Comparison of ENCODE assay signal across 8 mouse cellular contexts in the genomic region with DNA sequence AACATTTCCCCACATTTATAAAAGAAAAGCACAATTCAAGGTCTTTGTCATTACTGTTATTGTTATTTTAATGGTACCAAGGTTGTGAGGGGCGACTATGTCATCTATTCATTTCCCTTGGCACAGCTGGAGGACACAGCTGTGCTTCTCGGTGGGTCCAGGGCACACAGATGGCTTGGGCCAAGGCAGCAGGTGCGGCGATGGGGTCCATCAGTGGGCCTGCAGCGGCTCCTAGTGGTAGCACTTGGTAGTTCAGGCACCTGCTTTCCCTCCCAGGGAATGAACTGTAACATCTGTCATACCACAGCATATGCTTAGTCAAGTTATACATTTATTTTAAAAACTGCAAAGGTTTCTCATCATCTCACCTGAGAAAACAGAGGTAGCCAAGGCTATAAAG. TPM values are rescaled to one million over a fixed set of nuclear protein-coding genes. Genes with fewer than 3 reads are reported as not detected.
DNase-seq lines count a peak whose midpoint lies in the region; ATAC-seq and TF ChIP-seq lines count a peak whose summit lies in the region.

No protein-coding gene starts in this region.

- no peak overlapping the region for H3K4me2 ChIP-seq in heart, embryonic 11.5 days
- no peak overlapping the region for H3K4me2 ChIP-seq in forebrain, postnatal 0 days (ENCODE audit: low read depth)

- H3K27ac ChIP-seq in heart, embryonic 11.5 days (ENCODE audit: low read depth, low read length), result no peak overlapping the region
- H3K27ac ChIP-seq in forebrain, postnatal 0 days (ENCODE audit: low read depth, low read length), result no peak overlapping the region

- TF ChIP-seq CTCF in forebrain, postnatal 0 days (IDR thresholded peaks at IDR 0.05; ENCODE audit: low read depth), result peak; percentile 97
- TF ChIP-seq CTCF in lung, adult 2 months (IDR thresholded peaks at IDR 0.05; ENCODE audit: insufficient read depth, low read length), result peak; percentile 74

- TF ChIP-seq POLR2A in lung, adult 2 months (IDR thresholded peaks at IDR 0.05; ENCODE audit: borderline replicate concordance, extremely low read depth, low read depth, low read length), result no peak

- WGBS in heart, embryonic 11.5 days (ENCODE audit: insufficient replicate concordance), result 3% methylated on average over 5 of the region's 5 CpGs
- WGBS in forebrain, postnatal 0 days, result 1% methylated on average over 5 of the region's 5 CpGs
- WGBS in lung, adult 2 months, result 1% methylated on average over 5 of the region's 5 CpGs

- peak; percentile 72 for DNase-seq in heart, postnatal 4 days
- DNase-seq in cerebellum, adult 18-20 months, result peak; percentile 28 to 57
- peak; percentile 76 for DNase-seq in forebrain, postnatal 0 days
- DNase-seq in kidney, postnatal 4 days, result peak; percentile 81 to 82
- peak; percentile 72 for DNase-seq in lung, adult 2 months
- peak; percentile 25 for DNase-seq in retina, adult 2 months (ENCODE audit: low read depth, low spot score)

- no peaks in the 10 kb centered on the region for H3K9me3 ChIP-seq in heart, embryonic 11.5 days (replicated peaks; ENCODE audit: control insufficient read depth, low read length)
- H3K9me3 ChIP-seq in forebrain, postnatal 0 days (ENCODE audit: low read length), result no peaks in the 10 kb centered on the region

- H3K4me3 ChIP-seq in heart, embryonic 11.5 days (ENCODE audit: low read depth, low read length), result no peak overlapping the region
- no peak overlapping the region for H3K4me3 ChIP-seq in forebrain, postnatal 0 days (ENCODE audit: low read depth, low read length)
- H3K4me3 ChIP-seq in lung, adult 2 months (replicated peaks; ENCODE audit: extremely low read depth, low read depth, low read length), result no peak overlapping the region

- ATAC-seq in heart, embryonic 11.5 days (replicated peaks; ENCODE audit: insufficient number of reproducible peaks, low FRiP score, low TSS enrichment), result no peak
- peak; percentile 69; the same call in 1 of the 2 replicates for ATAC-seq in forebrain, postnatal 0 days
- no peak for ATAC-seq in monocyte, adult 5-6 weeks (replicated peaks; ENCODE audit: insufficient number of reproducible peaks, low FRiP score, low TSS enrichment, poor library complexity, severe bottlenecking)

- H3K9ac ChIP-seq in heart, embryonic 11.5 days (ENCODE audit: low read depth, low read length), result no peak overlapping the region
- no peak overlapping the region for H3K9ac ChIP-seq in forebrain, postnatal 0 days

- no peaks in the 10 kb centered on the region for H3K4me1 ChIP-seq in heart, embryonic 11.5 days (ENCODE audit: control insufficient read depth, insufficient read depth, low read length)
- H3K4me1 ChIP-seq in forebrain, postnatal 0 days (ENCODE audit: insufficient read depth), result no peaks in the 10 kb centered on the region
- H3K4me1 ChIP-seq in lung, adult 2 months (ENCODE audit: control insufficient read depth, insufficient read depth, low read length), result no peaks in the 10 kb centered on the region

- peaks cover 38% of the 10 kb centered on the region for H3K27me3 ChIP-seq in heart, embryonic 11.5 days (ENCODE audit: control insufficient read depth, insufficient read depth, low read length)
- H3K27me3 ChIP-seq in forebrain, postnatal 0 days (ENCODE audit: insufficient read depth, low read length), result peaks cover 19% of the 10 kb centered on the region

- no peaks in the 10 kb centered on the region for H3K36me3 ChIP-seq in heart, embryonic 11.5 days (ENCODE audit: control insufficient read depth, insufficient read depth, low read length)
- no peaks in the 10 kb centered on the region for H3K36me3 ChIP-seq in forebrain, postnatal 0 days (ENCODE audit: insufficient read depth)

RNA-seq across cellular contexts. Expression of a gene that starts 7.0 kb away (rescaled TPM):
- under 1 TPM in 1 of 2 experiments, not detected in 1; 0.14 TPM for total RNA-seq in heart, postnatal 4 days (2021)
- polyA plus RNA-seq in heart, embryonic 11.5 days (2014; fragmentation: Nextera tagmentation; extraction: Ambion mirVana), result 0.07 and 0.08 TPM in 2 replicates
- 8.8 and 13.0 TPM in 2 replicates for total RNA-seq in forebrain, postnatal 0 days (2014; rRNA removed)
- 2.0 and 2.3 TPM in 2 replicates for polyA plus RNA-seq in forebrain, postnatal 0 days (2015; fragmentation: Nextera tagmentation; extraction: Ambion mirVana)
- polyA plus RNA-seq in lung, adult 2 months (2012; rRNA removed), result 5.3 and 5.5 TPM in 2 replicates
- total RNA-seq in monocyte, adult 5-6 weeks (2017), result not detected in 3 replicates

Comparison
In these comparisons a context has a peak if more than half of its experiments do, and no peak if none do; other contexts are left out.
1. DNase-seq: peak in every context shown above with its lines; median percentile 82 in kidney, postnatal 4 days; 76 in forebrain, postnatal 0 days; 72 in heart, postnatal 4 days; 72 in lung, adult 2 months; 42 in cerebellum, adult 18-20 months; 25 in retina, adult 2 months.